Mouse (Mus musculus): ENCODE data around the gene Tek.

Tek gene

DNA sequence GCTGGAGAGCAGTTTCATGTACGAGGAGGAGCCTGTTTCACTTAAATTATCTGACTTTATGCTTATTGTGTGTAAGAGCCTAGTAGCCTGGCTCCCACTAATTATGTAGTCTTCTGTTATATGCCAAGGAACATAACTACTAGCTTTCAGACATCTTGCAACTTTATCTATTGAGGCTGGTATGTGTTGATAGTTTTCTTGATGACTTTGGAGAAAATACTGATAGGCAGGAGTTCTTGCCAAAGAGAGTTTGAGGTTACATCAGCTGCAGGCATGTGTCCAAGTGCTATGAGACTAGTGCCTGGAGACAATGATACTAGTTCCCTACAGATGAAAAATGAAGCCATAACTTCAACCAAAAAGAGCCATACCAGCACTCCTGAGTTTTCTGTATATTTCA, 64.1 kb downstream of the Tek start:
- DNase-seq (ENCODE audit: extremely low read depth, low read depth) = peak; percentile 40

GRCm38 (mm10) chr4:94810616-94811015, 71.5 kb downstream of the Tek start:
- no peak for DNase-seq (ENCODE audit: extremely low read depth, low read depth)

GRCm38 (mm10) chr4:94826891-94827290, 87.8 kb downstream of the Tek start:
- no peak for DNase-seq (ENCODE audit: extremely low read depth, low read depth)

GRCm38 (mm10) chr4:94827429-94827828, 88.3 kb downstream of the Tek start:
- DNase-seq (ENCODE audit: extremely low read depth, low read depth) = no peak

- DNase-seq (ENCODE audit: extremely low read depth, low read depth) = no peak
These were observed 90.9 kb downstream of the Tek start for GRCm38 (mm10) chr4:94829924-94830386.

- no peak for DNase-seq (ENCODE audit: extremely low read depth, low read depth)
These were observed 98.0 kb downstream of the Tek start for GRCm38 (mm10) chr4:94837061-94837460.

DNA sequence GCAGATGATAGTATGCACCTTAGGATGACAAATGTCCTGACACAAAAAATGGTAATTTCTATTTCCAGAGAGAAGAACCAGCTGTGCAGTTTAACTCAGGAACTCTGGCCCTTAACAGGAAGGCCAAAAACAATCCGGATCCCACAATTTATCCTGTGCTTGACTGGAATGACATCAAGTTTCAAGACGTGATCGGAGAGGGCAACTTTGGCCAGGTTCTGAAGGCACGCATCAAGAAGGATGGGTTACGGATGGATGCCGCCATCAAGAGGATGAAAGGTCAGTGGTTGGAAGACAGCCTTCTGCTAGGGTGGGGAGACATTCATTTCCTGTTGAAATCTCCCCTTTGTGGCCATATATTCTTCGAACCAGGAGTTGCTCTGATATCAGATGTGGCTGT, 114.2 kb downstream of the Tek start:
- no peak for DNase-seq (ENCODE audit: extremely low read depth, low read depth)

DNA sequence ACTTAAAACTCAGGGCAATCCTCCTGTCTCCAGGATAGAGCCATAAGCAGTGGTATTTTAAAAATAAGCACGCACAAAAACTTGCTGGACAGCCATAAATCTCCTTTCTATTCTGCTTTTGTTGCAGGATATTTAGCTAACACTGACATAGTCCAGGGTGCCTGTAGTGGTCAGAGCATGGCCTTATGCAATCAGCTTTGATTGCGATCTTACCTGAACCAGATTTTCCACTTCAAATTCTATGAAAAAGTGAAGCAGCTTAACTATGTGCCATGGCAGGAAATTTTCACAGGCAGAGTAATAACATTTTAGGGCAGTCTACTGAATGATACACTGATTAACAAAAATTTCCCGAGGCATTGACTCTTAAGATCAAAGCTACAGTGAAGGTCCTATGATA, 115.2 kb downstream of the Tek start:
- no peak for DNase-seq (ENCODE audit: extremely low read depth, low read depth)

- DNase-seq (ENCODE audit: extremely low read depth, low read depth) = no peak
These were observed 116.1 kb downstream of the Tek start for GRCm38 (mm10) chr4:94855201-94855600.

DNA sequence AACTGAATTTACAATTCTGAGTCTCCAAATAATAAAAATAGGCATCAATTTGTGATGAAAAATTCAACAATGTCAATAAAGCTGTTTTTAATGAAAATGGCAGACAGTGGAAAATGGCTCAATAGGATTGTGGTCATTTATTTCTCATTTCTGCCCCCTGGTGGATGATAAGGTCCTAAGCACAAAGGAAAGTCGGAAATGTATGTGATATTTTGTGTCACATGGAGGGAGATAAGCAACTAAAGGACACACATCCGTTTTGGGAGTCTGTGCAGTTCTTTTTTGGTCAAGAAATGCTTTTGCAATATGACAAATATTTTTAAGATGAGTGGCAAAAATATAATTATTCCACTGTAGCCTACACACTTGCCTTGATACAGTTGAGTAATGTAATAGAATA, 161.7 kb downstream of the Tek start:
- peak; percentile 30 for DNase-seq (ENCODE audit: extremely low read depth, low read depth)

- no peak for DNase-seq (ENCODE audit: extremely low read depth, low read depth)
These were observed 162.7 kb downstream of the Tek start for GRCm38 (mm10) chr4:94901780-94902179.

Data from MEL-GATA-1-ER (cell line).